Mouse (Mus musculus) embryonic facial prominence, embryonic 11.5 days (tissue): ENCODE data around the gene Agpat1. TPM values are rescaled to one million over a fixed set of nuclear protein-coding genes. Genes with fewer than 3 reads are reported as not detected.

Experiments used
- ATAC-seq: fragments of 200-750 bp; cut with Nextera tagmentation; replicated peaks from 2 replicates; pipeline ENCODE4 v1.8.0; 2017; ENCODE audit warnings: low read depth; ENCODE audit not compliant: insufficient number of reproducible peaks, low FRiP score, low TSS enrichment
- DNase-seq: peaks from one replicate; pipeline ENCODE4 v3.0.0-alpha.2; 2015; ENCODE audit warnings: low spot score
- H3K27ac ChIP-seq: fragments of 300-500 bp; sonication (generic); replicated peaks from 2 replicates; pipeline ENCODE4 v1.5.1; 2014; ENCODE audit warnings: mild to moderate bottlenecking, low read depth, low read length, control low read depth
- H3K27me3 ChIP-seq: fragments of 300-500 bp; sonication (generic); 2 replicates; pipeline ENCODE4 v1.6.1; 2014; ENCODE audit warnings: mild to moderate bottlenecking, low read length, moderate library complexity, mixed read lengths; ENCODE audit not compliant: control insufficient read depth, insufficient read depth
- H3K36me3 ChIP-seq: fragments of 300-500 bp; sonication (generic); replicated peaks from 2 replicates; pipeline ENCODE4 v1.6.1; 2014; ENCODE audit warnings: low read depth, mild to moderate bottlenecking, low read length, moderate library complexity, mixed read lengths; ENCODE audit not compliant: control insufficient read depth, insufficient read depth
- H3K4me1 ChIP-seq: fragments of 300-500 bp; sonication (generic); 2 replicates; pipeline ENCODE4 v1.6.1; 2014; ENCODE audit warnings: low read length, mixed read lengths; ENCODE audit not compliant: control insufficient read depth, insufficient read depth
- H3K4me2 ChIP-seq: fragments of 300-500 bp; sonication (generic); 2 replicates; pipeline ENCODE4 v1.6.1; 2014; ENCODE audit warnings: low read depth, mild to moderate bottlenecking, control low read depth, low read length, moderate library complexity
- H3K4me3 ChIP-seq: fragments of 300-500 bp; sonication (generic); 2 replicates; pipeline ENCODE4 v1.5.1; 2014; ENCODE audit warnings: low read depth, low read length, control low read depth
- H3K9ac ChIP-seq: fragments of 300-500 bp; sonication (generic); replicated peaks from 2 replicates; pipeline ENCODE4 v1.6.1; 2014; ENCODE audit warnings: mild to moderate bottlenecking, control low read depth, low read length
- H3K9me3 ChIP-seq: fragments of 300-500 bp; sonication (generic); replicated peaks from 2 replicates; pipeline ENCODE4 v1.6.1; 2016; ENCODE audit warnings: mild to moderate bottlenecking, low read length, inconsistent platforms, mixed read lengths; ENCODE audit not compliant: control insufficient read depth
- WGBS: fragments of 180-500 bp; shearing (Covaris S2); extraction: QIAGEN DNeasy Blood & Tissue Kit; methylation state at CpG from one replicate; pipeline ENCODE4 v1.1.7; 2014; 5-methylcytosine and 5-hydroxymethylcytosine counted together
- polyA plus RNA-seq: library from polyadenylated mRNA; unstranded; fragments of >200 nt; fragmentation: Nextera tagmentation; extraction: Ambion mirVana; gene quantifications from 2 replicates; pipeline ENCODE4 v1.2.1, GENCODE M21; 2014

Agpat1 gene
- polyA plus RNA-seq, 1 experiment from 2014 or later: 55.3 TPM

GRCm38 (mm10) chr17:34643379-34643778 lies 39.3 kb downstream of the Agpat1 start:
- H3K27me3 ChIP-seq: no peaks in the 10 kb centered on the region
- no peaks in the 10 kb centered on the region for H3K36me3 ChIP-seq
- H3K9me3 ChIP-seq: no peaks in the 10 kb centered on the region
- DNase-seq (no peak), ATAC-seq (no peak)
- no peak overlapping the region for H3K4me2 ChIP-seq
- H3K4me1 ChIP-seq: peaks cover 5% of the 10 kb centered on the region; the same call in 1 of the 2 replicates
- no peak overlapping the region for H3K9ac ChIP-seq
- no peak overlapping the region for H3K4me3 ChIP-seq
- WGBS: 87% methylated on average over 4 of the region's 4 CpGs
- H3K27ac ChIP-seq: no peak overlapping the region

- H3K9me3 ChIP-seq: no peaks in the 10 kb centered on the region
- H3K9ac ChIP-seq: no peak overlapping the region
- no peaks in the 10 kb centered on the region for H3K36me3 ChIP-seq
- H3K4me1 ChIP-seq: peaks cover 5% of the 10 kb centered on the region; the same call in 1 of the 2 replicates
- no peak overlapping the region for H3K4me3 ChIP-seq
- H3K27me3 ChIP-seq: no peaks in the 10 kb centered on the region
- ATAC-seq: no peak
- H3K27ac ChIP-seq: no peak overlapping the region
- WGBS: 86% methylated on average over 10 of the region's 10 CpGs
- DNase-seq: no peak
- no peak overlapping the region for H3K4me2 ChIP-seq
Measured at GRCm38 (mm10) chr17:34643944-34644343, 39.9 kb downstream of the Agpat1 start.

- H3K9ac ChIP-seq: peak within 1 kb of the TSS; percentile 61
- no peaks in the 10 kb centered on the region for H3K27me3 ChIP-seq
- ATAC-seq (peak; percentile 24), DNase-seq (peak; percentile 99)
- under 1% methylated on average over 16 of the region's 16 CpGs for WGBS
- no peaks in the 10 kb centered on the region for H3K9me3 ChIP-seq
- peak within 1 kb of the TSS; percentile 34 for H3K4me2 ChIP-seq
- H3K4me3 ChIP-seq: peak within 1 kb of the TSS; percentile 48
- H3K4me1 ChIP-seq: peaks cover 5% of the 10 kb centered on the region; the same call in 1 of the 2 replicates
- H3K36me3 ChIP-seq: no peaks in the 10 kb centered on the region
- no peak within 1 kb of the TSS for H3K27ac ChIP-seq
Measured at GRCm38 (mm10) chr17:34644608-34645007, 40.5 kb downstream of the Agpat1 start, which contains the start of gene Fkbpl. TSS of gene Fkbpl (plus strand) at chr17:34644764.

- H3K9me3 ChIP-seq: no peaks in the 10 kb centered on the region
- peaks cover 5% of the 10 kb centered on the region; the same call in 1 of the 2 replicates for H3K4me1 ChIP-seq
- peak overlapping the region; percentile 34 for H3K4me2 ChIP-seq
- H3K9ac ChIP-seq: peak overlapping the region; percentile 61
- peak overlapping the region; percentile 48 for H3K4me3 ChIP-seq
- H3K36me3 ChIP-seq: no peaks in the 10 kb centered on the region
- H3K27ac ChIP-seq: no peak overlapping the region
- ATAC-seq: no peak
- DNase-seq: no peak
- H3K27me3 ChIP-seq: no peaks in the 10 kb centered on the region
- WGBS: 40% methylated on average over 10 of the region's 10 CpGs
Measured at GRCm38 (mm10) chr17:34645256-34645829, 41.3 kb downstream of the Agpat1 start.

- 88% methylated on average over 30 of the region's 30 CpGs for WGBS
- Histone ChIP-seq H3K27me3 (no peaks in the 10 kb centered on the region), H3K4me2 (no peak overlapping the region), H3K27ac (no peak overlapping the region), H3K9me3 (no peaks in the 10 kb centered on the region), H3K9ac (no peak overlapping the region), H3K4me1 (peaks cover 5% of the 10 kb centered on the region; the same call in 1 of the 2 replicates), H3K36me3 (peaks cover 3% of the 10 kb centered on the region), H3K4me3 (no peak overlapping the region)
- ATAC-seq (no peak), DNase-seq (no peak)
Measured at GRCm38 (mm10) chr17:34645831-34646511, 41.9 kb downstream of the Agpat1 start.

- Histone ChIP-seq H3K9ac (peak within 1 kb of the TSS; percentile 94), H3K4me1 (peaks cover 5% of the 10 kb centered on the region; the same call in 1 of the 2 replicates), H3K4me2 (peak within 1 kb of the TSS; percentile 83), H3K27ac (0 out of 2 replicates have a peak within 1 kb of the TSS, but pooled peaks have one; percentile 63), H3K27me3 (no peaks in the 10 kb centered on the region), H3K9me3 (no peaks in the 10 kb centered on the region), H3K36me3 (peaks cover 7% of the 10 kb centered on the region), H3K4me3 (peak within 1 kb of the TSS; percentile 97)
- ATAC-seq (peak; percentile 95), DNase-seq (peak; percentile 98)
- 2% methylated on average over 62 of the region's 66 CpGs for WGBS
Measured at GRCm38 (mm10) chr17:34646906-34647787, 43.1 kb downstream of the Agpat1 start, which contains the start of gene Atf6b. TSS of gene Atf6b (plus strand) at chr17:34647146.

- Histone ChIP-seq H3K9me3 (no peaks in the 10 kb centered on the region), H3K9ac (peak overlapping the region; percentile 94; the same call in 1 of the 2 replicates), H3K27me3 (no peaks in the 10 kb centered on the region), H3K4me3 (peak overlapping the region; percentile 97), H3K27ac (no peak overlapping the region), H3K4me2 (peak overlapping the region; percentile 83), H3K36me3 (peaks cover 10% of the 10 kb centered on the region), H3K4me1 (peaks cover 5% of the 10 kb centered on the region; the same call in 1 of the 2 replicates)
- no peak for ATAC-seq
- WGBS: 79% methylated on average over 16 of the region's 16 CpGs
- no peak for DNase-seq
Measured at GRCm38 (mm10) chr17:34648141-34648890, 44.3 kb downstream of the Agpat1 start.
